Mouse (Mus musculus) hindbrain, postnatal 0 days (tissue): ENCODE data around the gene Zswim1. TPM values are rescaled to one million over a fixed set of nuclear protein-coding genes. Genes with fewer than 3 reads are reported as not detected.
A peak's percentile ranks its signal among the peaks of the same experiment; 100 is the strongest.

Experiments used
- ATAC-seq: fragments of 200-750 bp; cut with Nextera tagmentation; 2 replicates; pipeline ENCODE4 v1.8.0; 2017; ENCODE audit warnings: mild to moderate bottlenecking, moderate TSS enrichment, moderate library complexity
- DNase-seq: peaks from one replicate; pipeline ENCODE4 v3.0.0-alpha.2; 2015; ENCODE audit warnings: low spot score
- H3K27ac ChIP-seq: fragments of 300-500 bp; sonication (generic); 2 replicates; pipeline ENCODE4 v1.5.1; 2014; ENCODE audit warnings: mild to moderate bottlenecking
- H3K27me3 ChIP-seq: fragments of 300-500 bp; sonication (generic); 2 replicates; pipeline ENCODE4 v1.6.1; 2014; ENCODE audit warnings: low read length, mixed read lengths; ENCODE audit not compliant: insufficient read depth
- H3K36me3 ChIP-seq: fragments of 300-500 bp; sonication (generic); 2 replicates; pipeline ENCODE4 v1.6.1; 2014; ENCODE audit warnings: low read length, mixed read lengths; ENCODE audit not compliant: insufficient read depth
- H3K4me1 ChIP-seq: fragments of 300-500 bp; sonication (generic); 2 replicates; pipeline ENCODE4 v1.6.1; 2014; ENCODE audit warnings: antibody characterized with exemption, low read length, mixed read lengths; ENCODE audit not compliant: insufficient read depth
- H3K4me2 ChIP-seq: fragments of 300-500 bp; sonication (generic); 2 replicates; pipeline ENCODE4 v1.6.1; 2014; ENCODE audit warnings: low read depth, mild to moderate bottlenecking, low read length, moderate library complexity, mixed read lengths
- H3K4me3 ChIP-seq: fragments of 300-500 bp; sonication (generic); 2 replicates; pipeline ENCODE4 v1.5.1; 2014; ENCODE audit warnings: low read length
- H3K9ac ChIP-seq: fragments of 300-500 bp; sonication (generic); replicated peaks from 2 replicates; pipeline ENCODE4 v1.6.1; 2014; ENCODE audit warnings: mild to moderate bottlenecking, low read length, moderate library complexity, mixed read lengths
- H3K9me3 ChIP-seq: fragments of 300-500 bp; sonication (generic); 2 replicates; pipeline ENCODE4 v1.6.1; 2016; ENCODE audit warnings: low read length, mixed read lengths
- CTCF ChIP-seq: IDR thresholded peaks from 2 replicates; pipeline ENCODE4 v1.5.1; 2016; ENCODE audit warnings: antibody characterized with exemption, control low read depth, low read depth
- WGBS: fragments of 180-500 bp; shearing (Covaris S2); extraction: QIAGEN DNeasy Blood & Tissue Kit; methylation state at CpG from one replicate; pipeline ENCODE4 v1.1.7; 2014; 5-methylcytosine and 5-hydroxymethylcytosine counted together
- polyA plus RNA-seq: library from polyadenylated mRNA; unstranded; fragments of >200 nt; fragmentation: Nextera tagmentation; extraction: Ambion mirVana; gene quantifications from 2 replicates; pipeline ENCODE4 v1.2.1, GENCODE M21; 2015
- total RNA-seq: library from RNA; depleted of rRNA; stranded (reverse); fragments of >200 nt; gene quantifications from 2 replicates; pipeline ENCODE4 v1.2.3, GENCODE M21; 2014

Zswim1 gene
- total and polyA plus RNA-seq, 2 experiments from 2014 or later, result 24.6 to 29.0 TPM

DNA sequence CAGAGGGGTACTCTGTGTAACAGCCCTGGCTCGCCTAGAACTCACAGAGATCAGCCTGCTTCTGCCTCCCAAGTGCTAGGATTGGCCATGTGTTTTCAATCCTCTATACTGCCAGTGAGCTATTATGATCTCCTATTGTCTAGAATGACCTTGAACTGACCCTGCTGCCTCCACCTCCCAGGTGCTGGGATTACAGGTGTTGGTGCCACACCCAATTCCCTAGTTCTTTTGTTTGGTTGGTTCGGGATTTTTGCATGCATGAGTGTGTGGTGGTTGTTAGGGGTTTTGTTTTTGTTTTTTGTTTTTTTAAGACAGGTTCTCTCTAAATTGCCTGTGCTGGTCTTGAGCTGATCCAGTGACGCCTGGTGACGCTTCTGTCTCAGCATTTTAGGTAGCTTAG is 1.5 kb downstream of the Zswim1 start:
- no peak for ATAC-seq
- Histone ChIP-seq H3K36me3 (peaks cover 18% of the 10 kb centered on the region; the same call in 1 of the 2 replicates), H3K9ac (no peak overlapping the region), H3K27ac (no peak overlapping the region), H3K9me3 (no peaks in the 10 kb centered on the region), H3K4me3 (no peak overlapping the region), H3K4me2 (peak overlapping the region; percentile 62; the same call in 1 of the 2 replicates), H3K27me3 (no peaks in the 10 kb centered on the region), H3K4me1 (no peaks in the 10 kb centered on the region)
- TF ChIP-seq CTCF, result no peak
- 93% methylated on average over 4 of the region's 4 CpGs for WGBS
- no peak for DNase-seq

DNA sequence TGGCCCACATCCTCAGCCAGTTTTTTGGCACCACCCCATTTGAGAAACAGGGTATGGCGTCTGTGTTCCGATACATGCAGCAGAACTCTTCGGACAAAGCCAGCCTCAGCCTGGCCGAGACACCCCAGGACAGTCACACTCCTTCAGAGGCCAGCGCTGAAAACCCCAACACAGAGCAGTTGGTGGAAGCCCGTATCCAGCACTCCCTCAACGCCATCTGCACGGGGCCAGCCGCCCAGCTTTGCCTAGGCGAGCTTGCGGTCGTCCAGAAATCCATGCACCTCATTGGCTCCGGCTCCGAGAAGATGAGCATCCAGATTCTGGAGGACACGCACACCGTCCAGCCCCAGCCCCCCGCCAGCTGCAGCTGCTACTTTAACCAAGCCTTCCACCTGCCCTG is 3.0 kb downstream of the Zswim1 start:
- H3K36me3 ChIP-seq, result peaks cover 18% of the 10 kb centered on the region; the same call in 1 of the 2 replicates
- no peak for ATAC-seq
- WGBS, result 93% methylated on average over 17 of the region's 17 CpGs

DNA sequence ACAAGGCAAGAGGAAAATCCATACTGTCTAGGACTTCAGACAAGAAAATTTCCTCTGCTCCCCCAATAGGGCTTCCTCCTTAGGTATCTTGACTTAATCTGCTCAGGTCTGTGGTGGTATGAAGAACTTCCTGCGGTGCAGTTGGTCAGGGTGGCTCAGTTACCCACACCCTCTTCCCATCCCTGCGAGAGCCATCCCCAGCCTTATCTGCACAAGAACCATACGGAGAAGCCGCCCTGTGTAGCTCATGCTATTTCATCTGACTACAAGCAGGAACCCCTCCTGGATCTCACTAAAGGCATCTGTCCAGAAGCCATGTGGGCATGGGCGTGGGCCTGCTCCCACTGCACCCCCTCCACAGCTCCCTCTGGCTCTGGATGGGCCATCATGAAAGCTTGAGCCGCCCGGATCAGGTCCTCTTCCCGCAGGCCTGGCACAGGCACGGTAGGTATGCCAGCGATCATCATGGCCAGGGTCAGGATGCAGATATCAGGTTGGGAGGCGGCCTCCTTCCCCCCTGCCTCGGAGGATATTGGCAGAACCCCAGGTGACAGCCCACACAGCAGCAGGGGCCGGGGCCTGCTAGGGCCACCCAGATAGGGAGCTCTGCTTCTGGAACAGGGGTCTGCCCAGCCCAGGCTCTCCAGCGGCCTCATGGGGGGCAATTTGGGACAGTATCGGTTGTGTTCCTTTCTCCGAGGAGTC is 4.8 kb downstream of the Zswim1 start:
- WGBS, result 83% methylated on average over 16 of the region's 16 CpGs
- Histone ChIP-seq H3K4me3 (no peak overlapping the region), H3K9me3 (no peaks in the 10 kb centered on the region), H3K9ac (no peak overlapping the region), H3K4me2 (no peak overlapping the region), H3K36me3 (peaks cover 18% of the 10 kb centered on the region; the same call in 1 of the 2 replicates), H3K27ac (no peak overlapping the region), H3K27me3 (no peaks in the 10 kb centered on the region), H3K4me1 (no peaks in the 10 kb centered on the region)
- no peak for DNase-seq
- ATAC-seq, result no peak
- TF ChIP-seq CTCF, result no peak

More for the DNA sequence above, 3.0 kb downstream of the Zswim1 start:
- no peak for TF ChIP-seq CTCF
- Histone ChIP-seq H3K9ac (no peak overlapping the region), H3K27me3 (no peaks in the 10 kb centered on the region), H3K4me2 (no peak overlapping the region), H3K27ac (no peak overlapping the region), H3K4me1 (no peaks in the 10 kb centered on the region), H3K4me3 (no peak overlapping the region), H3K9me3 (no peaks in the 10 kb centered on the region)
- no peak for DNase-seq

DNA sequence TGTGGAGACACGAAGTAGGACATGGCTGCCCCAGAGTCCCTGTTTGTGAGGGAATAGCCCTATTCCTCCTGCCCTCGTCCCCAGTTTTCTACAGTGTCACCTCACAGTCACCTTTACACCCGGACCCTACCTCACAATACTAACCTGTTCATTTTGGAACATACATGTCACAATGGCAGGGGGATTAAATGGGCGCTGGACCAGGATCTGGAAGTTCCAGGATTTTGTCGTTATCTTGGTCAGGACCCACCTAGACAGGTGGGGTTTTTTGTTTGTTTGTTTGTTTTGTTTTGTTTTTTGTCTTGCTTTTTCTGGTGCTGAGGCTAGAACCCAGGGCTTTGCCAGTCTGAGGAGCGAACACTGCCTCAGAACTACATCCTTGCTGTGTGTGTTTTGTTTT is 6.0 kb downstream of the Zswim1 start, which contains the start of gene Spata25:
TSS of gene Spata25 (minus strand) at position 101 of the 400 bp plus-strand sequence.
- ATAC-seq, result no peak

DNA sequence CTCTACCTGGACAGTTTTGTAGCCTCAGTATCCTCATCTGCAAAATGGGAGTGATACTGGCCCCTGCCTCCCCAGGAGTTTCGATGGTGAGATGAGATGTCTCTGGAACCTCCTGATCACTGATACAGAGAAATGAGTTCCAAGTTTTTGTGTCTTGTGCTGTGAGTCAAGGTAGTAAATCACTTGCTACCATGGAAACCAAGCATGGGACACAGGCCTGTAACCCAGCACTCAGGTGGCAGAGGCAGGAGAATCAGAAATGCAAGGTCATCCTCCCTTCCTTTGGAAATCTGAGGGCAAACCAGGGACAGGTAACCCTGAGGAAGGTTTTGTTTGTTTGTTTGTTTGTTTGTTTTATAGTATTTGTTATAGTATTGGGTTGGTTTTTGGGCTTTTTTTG is 6.6 kb downstream of the Zswim1 start:
- 94% methylated on average over 1 of the region's 1 CpGs for WGBS
- no peaks in the 10 kb centered on the region for H3K9me3 ChIP-seq
- H3K36me3 ChIP-seq, result peaks cover 18% of the 10 kb centered on the region; the same call in 1 of the 2 replicates
- DNase-seq (no peak), ATAC-seq (no peak)
- no peak overlapping the region for H3K27ac ChIP-seq
- peaks cover 4% of the 10 kb centered on the region; the same call in 1 of the 2 replicates for H3K4me1 ChIP-seq
- no peak overlapping the region for H3K4me2 ChIP-seq
- no peak overlapping the region for H3K9ac ChIP-seq
- H3K4me3 ChIP-seq, result no peak overlapping the region
- H3K27me3 ChIP-seq, result no peaks in the 10 kb centered on the region
- TF ChIP-seq CTCF, result no peak

More for the DNA sequence above, 6.0 kb downstream of the Zswim1 start, which contains the start of gene Spata25:
- H3K27ac ChIP-seq, result no peak within 1 kb of the TSS
- no peaks in the 10 kb centered on the region for H3K9me3 ChIP-seq
- H3K4me1 ChIP-seq, result peaks cover 3% of the 10 kb centered on the region; the same call in 1 of the 2 replicates
- H3K4me3 ChIP-seq, result no peak within 1 kb of the TSS
- 86% methylated on average over 6 of the region's 6 CpGs for WGBS
- H3K27me3 ChIP-seq, result no peaks in the 10 kb centered on the region
- H3K36me3 ChIP-seq, result peaks cover 18% of the 10 kb centered on the region; the same call in 1 of the 2 replicates
- DNase-seq, result no peak
- TF ChIP-seq CTCF, result no peak
- no peak within 1 kb of the TSS for H3K9ac ChIP-seq
- no peak within 1 kb of the TSS for H3K4me2 ChIP-seq

DNA sequence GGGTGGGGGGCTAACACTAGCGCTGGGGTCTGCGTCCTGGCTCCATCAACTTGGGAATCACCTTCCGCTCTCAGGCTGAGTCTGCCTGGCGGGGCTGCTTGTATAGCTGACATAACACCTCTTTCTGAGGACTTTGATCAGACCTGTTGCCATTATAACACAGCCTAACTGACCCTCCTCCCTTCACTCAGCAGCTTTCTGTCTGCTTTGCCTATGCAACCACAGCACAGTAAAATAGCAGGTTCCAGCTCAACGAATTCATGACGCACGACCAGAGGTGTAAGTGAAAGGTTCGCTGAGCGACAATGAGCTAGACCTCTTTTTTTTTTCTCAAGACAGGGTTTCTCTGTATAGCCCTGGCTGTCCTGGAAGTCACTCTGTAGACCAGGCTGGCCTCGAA is 8.5 kb downstream of the Zswim1 start:
- Histone ChIP-seq H3K27me3 (no peaks in the 10 kb centered on the region), H3K27ac (no peak overlapping the region), H3K9ac (no peak overlapping the region), H3K4me3 (no peak overlapping the region), H3K9me3 (no peaks in the 10 kb centered on the region), H3K4me1 (peaks cover 14% of the 10 kb centered on the region; the same call in 1 of the 2 replicates), H3K36me3 (peaks cover 6% of the 10 kb centered on the region; the same call in 1 of the 2 replicates), H3K4me2 (no peak overlapping the region)
- DNase-seq (no peak), ATAC-seq (no peak)
- no peak for TF ChIP-seq CTCF
- WGBS, result 90% methylated on average over 10 of the region's 10 CpGs
